Mouse (Mus musculus) stomach, postnatal 0 days (tissue): ENCODE results near the gene Ank3.

Experiments used
- CTCF ChIP-seq: IDR thresholded peaks from 2 replicates; pipeline ENCODE4 v1.5.1; 2016; ENCODE audit warnings: antibody characterized with exemption, low read depth, mild to moderate bottlenecking, moderate library complexity
- EP300 ChIP-seq: optimal IDR thresholded peaks from 2 replicates; pipeline ENCODE3; 2016; ENCODE audit warnings: antibody characterized with exemption

- TF ChIP-seq CTCF (no peak), EP300 (no peak)
These were observed 497.0 kb downstream of the Ank3 start for GRCm38 (mm10) chr10:69895606-69896005.
